Mouse (Mus musculus) midbrain, postnatal 0 days (tissue): ENCODE measurements around the gene Vgll4. TPM values are rescaled to one million over a fixed set of nuclear protein-coding genes. Genes with fewer than 3 reads are reported as not detected.

Experiments used
- ATAC-seq: fragments of 200-750 bp; cut with Nextera tagmentation; 2 replicates; pipeline ENCODE4 v1.8.0; 2017; ENCODE audit warnings: moderate number of reproducible peaks, mild to moderate bottlenecking, moderate TSS enrichment, moderate library complexity; ENCODE audit not compliant: low FRiP score
- DNase-seq: peaks from one replicate; pipeline ENCODE4 v3.0.0-alpha.2; 2015; ENCODE audit warnings: low spot score
- H3K27ac ChIP-seq: fragments of 300-500 bp; sonication (generic); 2 replicates; pipeline ENCODE4 v1.5.1; 2014; ENCODE audit warnings: low read depth, mild to moderate bottlenecking, low read length, mixed read lengths
- H3K27me3 ChIP-seq: fragments of 300-500 bp; sonication (generic); 2 replicates; pipeline ENCODE4 v1.6.1; 2014; ENCODE audit warnings: low read length, control low read depth, mixed read lengths; ENCODE audit not compliant: insufficient read depth
- H3K36me3 ChIP-seq: fragments of 300-500 bp; sonication (generic); 2 replicates; pipeline ENCODE4 v1.6.1; 2014; ENCODE audit warnings: low read length, control low read depth, mixed read lengths; ENCODE audit not compliant: insufficient read depth
- H3K4me1 ChIP-seq: fragments of 300-500 bp; sonication (generic); 2 replicates; pipeline ENCODE4 v1.6.1; 2014; ENCODE audit warnings: mild to moderate bottlenecking, control low read depth, antibody characterized with exemption, low read length, mixed read lengths; ENCODE audit not compliant: insufficient read depth
- H3K4me2 ChIP-seq: fragments of 300-500 bp; sonication (generic); 2 replicates; pipeline ENCODE4 v1.6.1; 2014; ENCODE audit warnings: low read depth, mild to moderate bottlenecking, low read length, mixed read lengths; ENCODE audit not compliant: poor library complexity, severe bottlenecking
- H3K4me3 ChIP-seq: fragments of 300-500 bp; sonication (generic); 2 replicates; pipeline ENCODE4 v1.5.1; 2014; ENCODE audit warnings: low read depth, mild to moderate bottlenecking, low read length, moderate library complexity
- H3K9ac ChIP-seq: fragments of 300-500 bp; sonication (generic); replicated peaks from 2 replicates; pipeline ENCODE4 v1.6.1; 2014; ENCODE audit warnings: mild to moderate bottlenecking, low read length, moderate library complexity, mixed read lengths; ENCODE audit not compliant: poor library complexity, severe bottlenecking
- H3K9me3 ChIP-seq: fragments of 300-500 bp; sonication (generic); 2 replicates; pipeline ENCODE4 v1.6.1; 2016; ENCODE audit warnings: low read length, control low read depth
- CTCF ChIP-seq: IDR thresholded peaks from 2 replicates; pipeline ENCODE4 v1.5.1; 2016; ENCODE audit warnings: antibody characterized with exemption, mild to moderate bottlenecking
- WGBS: fragments of 180-500 bp; shearing (Covaris S2); extraction: QIAGEN DNeasy Blood & Tissue Kit; methylation state at CpG from one replicate; pipeline ENCODE4 v1.1.7; 2014; 5-methylcytosine and 5-hydroxymethylcytosine counted together
- polyA plus RNA-seq: library from polyadenylated mRNA; unstranded; fragments of >200 nt; fragmentation: Nextera tagmentation; extraction: Ambion mirVana; gene quantifications from 2 replicates; pipeline ENCODE4 v1.2.1, GENCODE M21; 2015
- total RNA-seq: library from RNA; depleted of rRNA; stranded (reverse); fragments of >200 nt; gene quantifications from 2 replicates; pipeline ENCODE4 v1.2.3, GENCODE M21; 2014

Gene Vgll4
- total and polyA plus RNA-seq, 2 experiments from 2014 or later = 36.0 to 58.5 TPM

DNA sequence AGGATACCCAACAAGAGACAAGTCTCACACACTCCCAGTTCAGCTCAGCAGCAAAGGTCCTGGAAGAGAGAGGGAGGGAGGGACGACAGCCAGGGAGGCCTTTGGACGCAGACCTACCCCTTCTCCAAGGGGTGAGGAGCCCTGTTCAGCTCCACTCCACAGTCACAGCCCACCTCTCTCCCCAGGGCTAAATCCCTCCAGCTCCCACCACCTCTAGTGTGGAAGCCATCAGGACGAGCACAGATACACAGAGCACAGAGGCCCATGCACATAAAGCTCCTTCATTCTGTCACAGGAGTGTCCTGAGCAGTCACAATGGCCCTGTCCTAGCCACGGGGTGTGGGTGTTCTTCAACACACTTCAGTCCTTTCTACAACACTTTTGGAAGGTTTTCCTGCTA lies 93.8 kb downstream of the Vgll4 start:
- ATAC-seq (no peak), DNase-seq (no peak)
- Histone ChIP-seq H3K4me1 (peaks cover 28% of the 10 kb centered on the region), H3K27me3 (no peaks in the 10 kb centered on the region), H3K4me2 (no peak overlapping the region), H3K9me3 (no peaks in the 10 kb centered on the region), H3K4me3 (no peak overlapping the region), H3K36me3 (no peaks in the 10 kb centered on the region), H3K27ac (peak overlapping the region; percentile 88), H3K9ac (no peak overlapping the region; the same call in 1 of the 2 replicates)
- WGBS = 20% methylated on average over 4 of the region's 4 CpGs
- no peak for TF ChIP-seq CTCF

DNA sequence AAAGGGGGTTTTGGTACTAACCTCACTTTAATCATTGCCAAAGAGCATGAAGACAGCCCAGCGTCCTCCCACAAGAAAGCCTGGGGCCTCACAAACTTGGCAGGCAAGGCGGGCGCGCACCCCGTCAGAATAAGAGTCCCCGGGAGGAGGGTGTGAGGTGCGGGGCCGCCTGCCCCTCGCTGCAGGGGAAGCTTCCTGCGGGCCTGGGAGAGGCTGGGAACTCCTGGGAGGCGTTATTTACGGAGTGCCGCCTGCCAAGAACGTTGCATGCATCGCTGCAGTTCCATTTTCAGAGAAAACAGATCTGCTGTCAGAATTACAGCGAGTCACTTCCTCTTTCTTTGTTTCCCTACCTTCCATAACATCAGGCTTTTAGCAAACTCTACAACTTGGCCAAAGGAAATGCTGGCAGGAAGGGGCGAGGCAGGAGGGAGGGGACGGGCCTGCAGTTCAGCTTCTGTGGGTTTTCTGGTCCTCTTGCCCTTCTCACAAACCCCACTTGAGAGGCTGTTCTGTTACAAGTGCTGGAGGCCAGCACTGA lies 94.7 kb downstream of the Vgll4 start:
- ATAC-seq = peak; percentile 85
- peak; percentile 91 for DNase-seq
- no peaks in the 10 kb centered on the region for H3K9me3 ChIP-seq

DNA sequence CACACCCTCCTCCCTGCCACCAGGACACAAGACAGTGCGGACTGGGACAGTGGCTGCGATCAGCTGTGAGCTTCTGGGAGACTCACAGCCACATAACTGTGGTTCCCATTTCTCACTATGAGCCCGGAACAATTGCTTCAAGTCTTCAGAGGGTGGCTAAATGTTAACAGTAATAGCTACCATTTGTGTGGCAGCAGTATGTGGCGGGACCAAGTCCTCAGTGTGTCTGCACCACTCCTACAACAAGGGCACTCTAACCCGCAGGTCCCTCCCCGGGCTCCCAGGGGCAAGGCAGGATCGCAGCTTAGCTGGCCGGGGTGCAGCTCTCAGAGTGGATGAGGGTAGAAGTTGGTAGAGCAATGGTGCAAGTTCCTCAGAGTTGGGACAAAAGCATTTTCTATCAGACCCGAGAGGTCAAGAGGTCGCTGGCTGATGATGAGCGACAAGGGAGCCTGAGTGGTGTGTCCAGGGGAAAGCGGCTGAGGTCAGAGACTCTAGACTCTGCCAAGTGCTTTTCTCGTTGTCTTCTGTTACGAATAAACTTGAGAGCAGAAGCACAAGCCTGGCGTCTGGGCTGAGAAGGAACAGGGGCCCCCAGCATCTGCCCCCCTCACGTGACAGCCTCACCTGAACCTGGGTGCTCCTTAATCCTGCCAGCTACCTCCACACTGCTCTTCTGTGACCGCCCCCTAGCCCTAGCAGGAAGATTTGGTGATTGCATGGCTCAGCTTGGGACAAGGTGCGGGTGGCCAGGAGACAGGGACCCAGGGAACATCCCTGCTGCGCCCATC lies 95.5 kb downstream of the Vgll4 start:
- peak overlapping the region; percentile 88 for H3K27ac ChIP-seq
- DNase-seq = peak; percentile 31
- ATAC-seq = peak; percentile 20; the same call in 1 of the 2 replicates
- H3K36me3 ChIP-seq = no peaks in the 10 kb centered on the region
- H3K9ac ChIP-seq = peak overlapping the region; percentile 52
- H3K4me1 ChIP-seq = peaks cover 33% of the 10 kb centered on the region
- TF ChIP-seq CTCF = peak; percentile 20; the same call in 1 of the 2 replicates
- 13% methylated on average over 19 of the region's 19 CpGs for WGBS
- peak overlapping the region; percentile 70 for H3K4me2 ChIP-seq
- peak overlapping the region; percentile 29 for H3K4me3 ChIP-seq
- H3K27me3 ChIP-seq = no peaks in the 10 kb centered on the region
- no peaks in the 10 kb centered on the region for H3K9me3 ChIP-seq

More for the DNA sequence above, 94.7 kb downstream of the Vgll4 start:
- Histone ChIP-seq H3K4me1 (peaks cover 28% of the 10 kb centered on the region), H3K27me3 (no peaks in the 10 kb centered on the region), H3K36me3 (no peaks in the 10 kb centered on the region), H3K4me2 (peak overlapping the region; percentile 70), H3K4me3 (peak overlapping the region; percentile 29), H3K9ac (peak overlapping the region; percentile 48), H3K27ac (peak overlapping the region; percentile 88)
- WGBS = under 1% methylated on average over 18 of the region's 18 CpGs
- no peak; the same call in 1 of the 2 replicates for TF ChIP-seq CTCF

DNA sequence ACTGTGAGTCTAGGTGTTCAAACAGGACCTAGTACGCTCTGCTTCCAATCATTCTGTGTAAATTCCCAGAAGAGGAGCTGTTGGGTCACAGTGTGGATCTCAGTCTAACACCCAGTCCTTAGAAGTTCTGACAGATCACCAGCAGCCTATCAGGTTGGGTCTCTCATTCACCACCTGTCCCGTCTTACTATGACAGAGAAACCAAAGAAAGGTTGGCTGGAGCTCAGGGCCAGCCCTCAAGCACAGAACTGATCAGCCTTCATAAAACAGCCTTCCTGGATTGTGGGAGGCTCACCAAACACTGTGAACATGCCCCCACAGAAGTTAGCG lies 96.0 kb downstream of the Vgll4 start:
- ATAC-seq (no peak), DNase-seq (no peak)
- Histone ChIP-seq H3K4me2 (peak overlapping the region; percentile 70), H3K4me3 (no peak overlapping the region), H3K36me3 (no peaks in the 10 kb centered on the region), H3K27me3 (no peaks in the 10 kb centered on the region), H3K4me1 (peaks cover 33% of the 10 kb centered on the region), H3K9ac (peak overlapping the region; percentile 52; the same call in 1 of the 2 replicates), H3K9me3 (no peaks in the 10 kb centered on the region), H3K27ac (peak overlapping the region; percentile 88)
- WGBS = 73% methylated on average over 3 of the region's 3 CpGs
- no peak for TF ChIP-seq CTCF

DNA sequence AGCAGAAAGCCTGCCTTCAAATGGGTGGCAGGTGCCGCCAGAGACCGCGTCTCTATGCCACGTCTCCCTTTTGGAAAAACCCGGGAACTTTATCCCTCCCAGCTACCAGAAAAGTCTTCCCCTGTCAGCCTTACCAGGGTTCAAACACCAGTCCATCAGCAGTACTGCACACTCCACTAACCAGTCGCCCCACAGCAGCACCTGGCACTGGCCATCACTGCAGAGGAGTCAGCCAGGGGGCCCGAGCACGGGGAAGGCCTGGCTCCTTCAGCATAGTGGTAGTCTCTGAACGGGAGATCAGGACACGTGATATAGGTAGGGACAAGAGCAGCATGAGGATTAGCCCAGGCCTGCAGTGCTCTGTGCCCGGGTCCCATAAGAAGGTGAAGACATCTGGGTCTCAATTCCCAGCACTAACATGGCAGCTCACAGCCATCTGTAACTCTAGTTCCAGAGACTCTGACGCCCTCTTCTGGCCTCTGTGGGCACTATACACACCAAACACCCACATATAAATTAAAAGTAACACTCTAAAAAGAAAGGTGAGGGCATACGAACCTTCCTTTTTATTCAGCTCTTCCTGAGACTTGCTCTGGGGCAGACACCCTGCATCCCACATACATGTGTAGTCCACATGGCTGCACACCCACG lies 98.7 kb downstream of the Vgll4 start:
- no peak for DNase-seq
- ATAC-seq = no peak
- Histone ChIP-seq H3K9ac (no peak overlapping the region), H3K4me3 (no peak overlapping the region), H3K4me2 (no peak overlapping the region), H3K36me3 (no peaks in the 10 kb centered on the region), H3K4me1 (peaks cover 31% of the 10 kb centered on the region), H3K9me3 (no peaks in the 10 kb centered on the region), H3K27me3 (no peaks in the 10 kb centered on the region), H3K27ac (no peak overlapping the region)
- WGBS = 89% methylated on average over 14 of the region's 14 CpGs
- TF ChIP-seq CTCF = no peak
